Mouse (Mus musculus) heart, adult 2 months (tissue): ENCODE results near the gene Med21. TPM values are rescaled to one million over a fixed set of nuclear protein-coding genes. Genes with fewer than 3 reads are reported as not detected.
A peak's percentile ranks its signal among the peaks of the same experiment; 100 is the strongest.

ENCODE experiments used
- DNase-seq, 2 experiments: peaks; one replicate each; pipeline ENCODE4 v3.0.0; 2021
- H3K27ac ChIP-seq: fragments of 200-600 bp; 2 replicates; pipeline ENCODE4 v1.8.1; 2022
- H3K27me3 ChIP-seq: fragments of 200-500 bp; 2 replicates; pipeline ENCODE4 v1.6.1; 2012; ENCODE audit warnings: mild to moderate bottlenecking, low read length, inconsistent platforms, mixed read lengths; ENCODE audit not compliant: control insufficient read depth, insufficient read depth
- H3K36me3 ChIP-seq: fragments of 200-500 bp; 2 replicates; pipeline ENCODE4 v1.6.1; 2012; ENCODE audit warnings: low read length, inconsistent platforms; ENCODE audit not compliant: control insufficient read depth, insufficient read depth
- H3K4me1 ChIP-seq: fragments of 200-500 bp; 2 replicates; pipeline ENCODE4 v1.6.1; 2011; ENCODE audit warnings: low read length; ENCODE audit not compliant: control insufficient read depth, insufficient read depth
- H3K4me3 ChIP-seq: fragments of 200-600 bp; 2 replicates; pipeline ENCODE4 v1.8.1; 2022
- H3K79me2 ChIP-seq: fragments of 200-500 bp; replicated peaks from 2 replicates; pipeline ENCODE4 v1.6.1; 2012; ENCODE audit warnings: mild to moderate bottlenecking, inconsistent platforms, low read length, moderate library complexity, mixed read lengths; ENCODE audit not compliant: control insufficient read depth, insufficient read depth
- H3K9ac ChIP-seq: fragments of 200-500 bp; 2 replicates; pipeline ENCODE4 v1.6.1; 2012; ENCODE audit warnings: low read depth, mild to moderate bottlenecking, control low read depth, inconsistent platforms, low read length, mixed read lengths
- CTCF ChIP-seq: fragments of 200-600 bp; IDR thresholded peaks from 2 replicates; pipeline ENCODE4 v1.8.1; 2022; ENCODE audit warnings: antibody characterized with exemption, mild to moderate bottlenecking, moderate library complexity
- EP300 ChIP-seq: fragments of 200-500 bp; IDR thresholded peaks from 2 replicates; pipeline ENCODE4 v1.6.1; 2011; ENCODE audit warnings: low read depth, low read length, control low read depth; ENCODE audit not compliant: insufficient read depth
- POLR2A ChIP-seq: fragments of 200-500 bp; IDR thresholded peaks from 2 replicates; pipeline ENCODE4 v1.6.1; 2011; ENCODE audit warnings: mild to moderate bottlenecking, low read depth, low read length, control low read depth; ENCODE audit not compliant: insufficient read depth
- whole genome bisulfite sequencing: fragments of 180-500 bp; shearing (Covaris S2); methylation state at CpG from one replicate; pipeline ENCODE4 v1.1.7; 2018; 5-methylcytosine and 5-hydroxymethylcytosine counted together
- intact Hi-C: fragments of 180-260 bp; cut with DNase I; formaldehyde crosslinking; loops from one replicate; pipeline ENCODE4 v1.15.1; 2025
- polyA plus RNA-seq: library from polyadenylated mRNA; depleted of rRNA; stranded (reverse); fragments of >200 nt; gene quantifications from 2 replicates; pipeline ENCODE4 v1.2.3, GENCODE M21; 2012
- total RNA-seq, 2 experiments: library from RNA; stranded (reverse); gene quantifications; 2 replicates each; pipeline ENCODE4 v1.2.3; 2021

The Med21 gene
- total and polyA plus RNA-seq, 3 experiments, result 39.4 to 50.5 (median 43.0) TPM

DNA sequence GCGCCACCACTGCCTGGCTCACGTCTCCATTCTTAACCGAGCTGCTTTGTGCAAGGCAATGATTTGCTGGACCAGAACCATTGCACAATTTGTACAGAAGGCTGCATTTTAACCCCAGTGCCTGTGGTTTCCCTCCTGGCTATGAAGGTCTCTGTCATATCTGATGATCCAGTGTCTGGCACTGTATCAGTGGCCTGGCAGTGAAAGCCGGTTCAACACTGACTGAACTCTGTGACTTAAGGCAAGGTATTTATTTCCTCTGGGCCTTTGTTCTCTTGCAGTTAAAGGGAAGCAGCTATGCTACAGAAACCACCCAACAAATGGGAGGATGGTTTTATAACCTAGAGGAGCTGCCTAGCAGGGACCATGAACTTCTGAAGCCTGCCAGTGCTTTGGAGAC is 11.4 kb upstream of the Med21 start:
- Histone ChIP-seq H3K79me2 (no peaks in the 10 kb centered on the region), H3K4me1 (peaks cover 5% of the 10 kb centered on the region), H3K27me3 (no peaks in the 10 kb centered on the region), H3K36me3 (no peaks in the 10 kb centered on the region), H3K4me3 (no peak overlapping the region), H3K9ac (no peak overlapping the region), H3K27ac (no peak overlapping the region)
- DNase-seq, result no peak
- intact Hi-C loops, result no loop called here
- no peak for TF ChIP-seq POLR2A
- no peak for TF ChIP-seq CTCF
- TF ChIP-seq EP300, result no peak
- 69% methylated on average over 4 of the region's 4 CpGs for WGBS

DNA sequence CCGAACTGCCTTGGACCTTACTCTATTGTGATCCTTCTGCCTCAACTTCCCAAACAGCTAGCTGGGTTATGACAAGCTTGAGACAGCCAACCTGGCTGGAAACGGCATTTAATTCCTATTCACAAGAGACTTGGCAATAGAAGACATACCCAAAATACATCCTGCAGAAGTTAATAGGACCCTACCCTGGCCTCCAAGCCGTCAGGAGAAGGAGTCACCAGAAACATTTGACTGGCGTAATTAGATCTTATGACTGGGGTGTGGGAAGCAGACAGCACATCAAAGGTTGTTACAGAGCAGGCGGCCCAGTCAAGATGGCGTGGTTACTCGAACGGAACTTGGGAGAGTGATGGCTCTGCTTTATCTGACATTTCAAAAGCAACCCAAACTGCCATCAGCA is 10.5 kb upstream of the Med21 start:
- DNase-seq, result no peak
- H3K9ac ChIP-seq, result no peak overlapping the region
- intact Hi-C loops, result no loop called here
- H3K4me3 ChIP-seq, result no peak overlapping the region
- H3K79me2 ChIP-seq, result no peaks in the 10 kb centered on the region
- no peaks in the 10 kb centered on the region for H3K36me3 ChIP-seq
- no peak for TF ChIP-seq CTCF
- no peak for TF ChIP-seq EP300
- no peak for TF ChIP-seq POLR2A
- WGBS, result 88% methylated on average over 8 of the region's 8 CpGs
- H3K4me1 ChIP-seq, result peaks cover 5% of the 10 kb centered on the region
- H3K27ac ChIP-seq, result no peak overlapping the region
- H3K27me3 ChIP-seq, result no peaks in the 10 kb centered on the region

DNA sequence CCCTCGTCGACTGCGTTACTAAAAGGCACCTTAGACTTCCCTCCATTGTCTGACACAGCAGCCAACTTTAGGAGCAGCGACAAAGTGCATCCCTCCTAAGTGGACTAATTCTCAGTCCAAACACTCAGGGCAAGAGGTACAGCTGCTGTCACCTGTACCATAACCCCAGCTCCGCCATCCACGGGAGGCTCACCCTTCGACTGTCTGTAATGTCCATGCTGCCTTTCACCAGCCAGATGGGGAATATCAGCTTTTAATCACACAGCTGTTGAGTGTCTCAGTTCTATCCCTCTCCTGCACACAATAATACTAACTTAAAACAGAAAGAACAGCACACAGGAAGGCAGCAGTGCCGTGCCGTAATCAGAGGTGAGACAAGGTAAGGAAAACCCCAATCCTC is 9.9 kb upstream of the Med21 start:
- H3K36me3 ChIP-seq, result no peaks in the 10 kb centered on the region
- peaks cover 5% of the 10 kb centered on the region for H3K4me1 ChIP-seq
- H3K79me2 ChIP-seq, result no peaks in the 10 kb centered on the region
- H3K9ac ChIP-seq, result no peak overlapping the region
- no peak overlapping the region for H3K27ac ChIP-seq
- WGBS, result 67% methylated on average over 9 of the region's 9 CpGs
- DNase-seq, result no peak
- no peak for TF ChIP-seq EP300
- TF ChIP-seq CTCF, result no peak
- no peak for TF ChIP-seq POLR2A
- intact Hi-C loops, result no loop called here
- H3K27me3 ChIP-seq, result no peaks in the 10 kb centered on the region
- no peak overlapping the region for H3K4me3 ChIP-seq

DNA sequence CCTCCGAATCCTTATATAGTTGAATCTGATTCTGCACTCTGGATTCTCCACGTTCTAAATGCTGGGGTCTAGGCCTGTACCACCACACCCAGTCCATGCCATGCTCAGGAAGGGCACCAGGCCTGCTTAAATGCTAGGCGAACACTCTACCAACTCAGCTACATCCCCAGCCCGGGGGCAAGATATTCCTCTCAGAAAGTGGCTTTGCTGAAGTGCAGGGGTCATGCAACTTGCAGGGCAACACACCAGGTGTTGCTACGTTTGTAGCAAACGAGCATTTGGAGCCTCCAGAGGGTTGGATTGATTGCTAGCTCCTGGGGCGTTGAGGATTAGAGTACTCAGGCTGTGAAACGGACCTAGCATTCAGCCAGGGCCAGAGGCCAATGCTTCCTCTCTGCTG is 9.2 kb upstream of the Med21 start:
- Histone ChIP-seq H3K36me3 (no peaks in the 10 kb centered on the region), H3K4me3 (no peak overlapping the region; the same call in 1 of the 2 replicates), H3K79me2 (no peaks in the 10 kb centered on the region), H3K27ac (0 out of 2 replicates have a peak overlapping the region, but pooled peaks have one; percentile 10), H3K4me1 (peaks cover 5% of the 10 kb centered on the region), H3K9ac (peak overlapping the region; percentile 40; the same call in 1 of the 2 replicates), H3K27me3 (no peaks in the 10 kb centered on the region)
- no peak for DNase-seq
- 61% methylated on average over 8 of the region's 8 CpGs for WGBS
- TF ChIP-seq EP300 (no peak), POLR2A (no peak)
- intact Hi-C loops, result no loop called here

DNA sequence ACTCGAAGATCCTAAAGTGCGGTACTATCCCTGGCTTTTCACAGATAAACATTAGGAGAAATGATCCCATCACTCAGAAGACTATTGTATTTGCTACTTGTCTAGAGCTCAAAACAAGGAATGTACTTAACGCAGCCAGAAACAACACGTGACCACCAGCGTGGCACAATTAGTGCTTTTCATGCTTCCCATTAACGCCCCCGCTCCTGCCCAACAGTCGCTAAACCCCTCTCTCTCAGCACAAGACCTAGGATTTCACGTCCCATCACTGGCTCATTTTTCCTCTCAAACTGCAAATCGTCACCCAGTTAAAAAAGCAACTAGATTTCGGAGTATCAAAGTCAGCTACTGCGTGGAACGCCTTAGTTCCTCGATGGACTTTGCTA is 8.7 kb upstream of the Med21 start:
- DNase-seq, result peak in 1 of 2 experiments; percentile 38

DNA sequence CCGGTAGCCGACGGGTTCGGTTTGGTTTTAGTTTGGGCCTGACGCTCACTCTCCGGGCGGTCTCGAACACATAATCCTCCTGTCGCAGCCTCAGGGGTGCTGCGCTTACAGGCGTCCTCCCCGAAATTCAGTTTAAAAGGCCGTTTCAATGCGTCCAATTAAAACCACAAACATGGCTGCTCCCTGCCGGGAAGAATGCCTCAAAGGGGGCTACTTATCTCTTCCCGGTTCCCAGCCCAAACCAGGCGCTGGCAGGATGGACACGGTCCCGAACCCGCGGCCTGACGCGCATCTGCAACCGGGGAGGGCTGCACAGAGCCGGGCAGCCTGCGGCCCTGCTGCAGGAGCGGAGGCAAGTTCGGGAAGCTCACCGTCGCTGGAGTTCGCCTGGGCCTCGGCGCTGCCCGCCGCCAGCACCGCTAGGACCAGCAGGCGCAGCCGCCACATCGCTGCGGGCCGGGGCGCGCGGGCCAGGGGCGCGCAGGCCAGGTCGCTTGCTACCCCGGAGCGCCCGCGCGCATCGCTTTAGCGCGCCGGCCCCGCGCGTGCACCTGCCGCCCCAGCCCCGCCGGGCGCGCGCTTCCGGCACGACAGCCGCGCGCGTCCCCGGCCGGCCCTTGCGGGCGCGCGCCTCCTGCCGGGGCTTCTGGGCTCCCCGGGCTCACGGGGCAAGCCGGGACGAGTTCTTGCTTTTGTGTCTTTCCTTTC is 8.2 kb upstream of the Med21 start:
- H3K9ac ChIP-seq, result peak overlapping the region; percentile 79
- 2% methylated on average over 81 of the region's 82 CpGs for WGBS
- H3K4me3 ChIP-seq, result peak overlapping the region; percentile 97
- no peaks in the 10 kb centered on the region for H3K36me3 ChIP-seq
- intact Hi-C loops, result no loop called here
- H3K27me3 ChIP-seq, result no peaks in the 10 kb centered on the region
- peaks cover 5% of the 10 kb centered on the region for H3K4me1 ChIP-seq
- DNase-seq, result peak; percentile 86 to 91
- TF ChIP-seq POLR2A, result no peak
- no peak for TF ChIP-seq EP300
- 0 out of 2 replicates have a peak, but pooled peaks have one; percentile 10 for TF ChIP-seq CTCF
- peak overlapping the region; percentile 90 for H3K27ac ChIP-seq
- H3K79me2 ChIP-seq, result no peaks in the 10 kb centered on the region

More for the DNA sequence above, 8.7 kb upstream of the Med21 start:
- TF ChIP-seq POLR2A, result no peak; the same call in 1 of the 2 replicates
- no peak for TF ChIP-seq EP300
- TF ChIP-seq CTCF, result no peak
- Histone ChIP-seq H3K4me1 (peaks cover 5% of the 10 kb centered on the region), H3K27ac (peak overlapping the region; percentile 90), H3K36me3 (no peaks in the 10 kb centered on the region), H3K9ac (peak overlapping the region; percentile 79), H3K27me3 (no peaks in the 10 kb centered on the region), H3K79me2 (no peaks in the 10 kb centered on the region), H3K4me3 (peak overlapping the region; percentile 97)
- intact Hi-C loops, result no loop called here
- 11% methylated on average over 14 of the region's 14 CpGs for WGBS
